Mouse (Mus musculus) embryonic fibroblast, embryonic 13.5 days (primary cell): ENCODE measurements around the gene Specc1.

Experiments used
- CTCF ChIP-seq: IDR thresholded peaks from 2 replicates; pipeline ENCODE4 v1.5.1; 2011; ENCODE audit warnings: mild to moderate bottlenecking, control low read depth, low read length, moderate library complexity, borderline replicate concordance; ENCODE audit not compliant: insufficient read depth
- POLR2A ChIP-seq: IDR thresholded peaks from 2 replicates; pipeline ENCODE4 v1.6.1; 2011; ENCODE audit warnings: low read depth, mild to moderate bottlenecking, control low read depth, low read length, moderate library complexity

DNA sequence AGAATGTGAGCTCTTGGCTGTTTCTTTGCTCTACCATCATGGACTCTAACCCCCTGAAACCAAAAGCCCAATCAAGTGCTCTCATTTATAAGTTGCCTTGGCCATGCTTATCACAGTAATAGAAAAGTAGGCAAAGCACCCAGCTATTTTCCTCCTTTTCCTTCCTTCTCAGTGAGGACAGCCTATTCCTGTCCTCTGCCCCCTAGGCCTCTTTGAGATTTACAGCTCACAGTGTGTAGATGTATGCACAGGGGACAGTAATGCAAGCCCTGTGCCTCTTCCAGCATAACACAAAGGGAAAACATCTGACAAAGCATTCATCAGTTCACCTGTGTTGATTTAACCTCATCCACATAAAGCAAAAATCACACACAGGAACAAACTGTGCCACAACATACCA, 237.7 kb downstream of the Specc1 start:
- TF ChIP-seq CTCF: no peak
- TF ChIP-seq POLR2A: no peak
